Mouse (Mus musculus) E14TG2a.4 (cell line): ENCODE data around the gene Osbpl5.
"Not testable (repeated sequence)": the region's sequence is repeated elsewhere in the genome, so short reads cannot be mapped to it uniquely, and the experiment has no call there.

Experiments used
- H3K27me3 ChIP-seq: 2 replicates; pipeline ENCODE4 v1.6.1; 2014; ENCODE audit warnings: low read length, control low read depth; ENCODE audit not compliant: insufficient read depth
- H3K36me3 ChIP-seq: 2 replicates; pipeline ENCODE4 v1.6.1; 2014; ENCODE audit warnings: low read length, control low read depth; ENCODE audit not compliant: insufficient read depth
- H3K4me1 ChIP-seq: replicated peaks from 2 replicates; pipeline ENCODE4 v1.6.1; 2014; ENCODE audit warnings: low read depth, low read length, control low read depth
- H3K4me3 ChIP-seq: replicated peaks from 2 replicates; pipeline ENCODE4 v1.5.1; 2014; ENCODE audit warnings: mild to moderate bottlenecking, low read length
- H3K9me3 ChIP-seq: 2 replicates; pipeline ENCODE4 v1.6.1; 2014; ENCODE audit warnings: low read length, control low read depth
- CTCF ChIP-seq: conservative IDR thresholded peaks from 2 replicates; pipeline ENCODE4 v1.5.1; 2014; ENCODE audit warnings: low read length
- NANOG ChIP-seq: IDR thresholded peaks from 2 replicates; pipeline ENCODE4 v1.6.1; 2014; ENCODE audit warnings: borderline replicate concordance, low read length, mixed read lengths
- POU5F1 ChIP-seq: IDR thresholded peaks from 2 replicates; pipeline ENCODE4 v1.6.1; 2014; ENCODE audit warnings: low read length, borderline replicate concordance

Gene Osbpl5

DNA sequence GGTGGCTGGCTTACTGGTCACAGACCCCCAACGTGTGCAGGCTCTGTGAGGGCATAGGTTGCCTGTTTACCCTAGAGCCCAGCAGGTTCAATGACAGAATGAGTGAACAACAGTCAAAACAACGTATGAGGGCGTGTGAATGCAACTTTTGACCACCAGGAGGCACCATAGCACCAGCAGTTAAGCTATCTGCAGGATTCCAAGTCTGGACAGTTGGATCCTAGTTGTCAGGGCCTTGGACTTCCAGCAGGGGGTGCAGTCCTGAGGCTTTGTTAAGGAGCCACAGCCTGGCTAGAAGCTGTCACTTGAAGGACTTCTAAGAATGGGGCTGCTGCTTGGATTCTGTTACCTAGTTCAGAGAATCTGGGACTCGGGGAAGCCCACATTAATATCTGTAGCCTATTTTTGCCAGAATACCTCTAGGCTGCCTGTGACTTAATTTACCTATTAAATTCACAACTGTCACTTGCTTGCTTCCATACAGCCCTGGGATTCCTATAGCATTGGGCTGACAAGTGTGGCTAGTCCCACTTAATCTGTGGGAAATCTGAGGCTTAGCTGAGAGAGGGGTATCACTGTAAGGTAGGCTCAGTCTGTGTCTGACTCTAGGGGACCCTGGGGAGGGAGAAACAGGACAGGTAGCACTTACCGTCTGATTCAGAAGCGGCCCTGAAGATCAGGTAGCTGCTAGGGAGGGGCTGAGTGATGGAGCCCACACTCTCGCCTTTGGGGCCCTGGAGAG lies 49.9 kb downstream of the Osbpl5 start:
- Histone ChIP-seq H3K4me1 (peaks cover under 1% of the 10 kb centered on the region; the same call in 1 of the 2 replicates), H3K4me3 (no peak overlapping the region), H3K36me3 (no peaks in the 10 kb centered on the region), H3K9me3 (no peaks in the 10 kb centered on the region), H3K27me3 (peaks cover 46% of the 10 kb centered on the region)
- no peak for TF ChIP-seq POU5F1
- TF ChIP-seq CTCF: peak; percentile 99
- TF ChIP-seq NANOG: no peak

DNA sequence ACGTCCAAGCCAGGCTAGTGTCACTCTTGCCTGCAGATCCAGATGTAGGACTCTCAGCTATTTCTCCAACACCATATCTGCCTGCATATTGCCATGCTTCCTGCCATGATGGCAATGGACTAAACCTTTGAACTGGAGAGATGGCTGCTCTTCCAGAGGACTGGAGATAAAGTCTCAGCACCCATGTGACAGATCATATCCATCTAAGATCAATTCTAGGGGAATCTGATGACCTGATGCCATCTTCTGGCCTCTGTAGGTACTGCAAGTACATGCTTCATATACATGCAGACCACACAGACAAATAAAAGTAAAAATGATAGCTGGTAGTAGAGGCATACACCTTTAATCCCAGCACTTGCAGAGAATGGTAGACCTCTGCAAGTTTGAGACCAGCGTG lies 60.6 kb downstream of the Osbpl5 start:
- no peak overlapping the region for H3K4me3 ChIP-seq
- 0 out of 2 replicates have a peak, but pooled peaks cover 2% of the 10 kb centered on the region for H3K4me1 ChIP-seq
- peaks cover 43% of the 10 kb centered on the region for H3K27me3 ChIP-seq
- no peaks in the 10 kb centered on the region for H3K9me3 ChIP-seq
- H3K36me3 ChIP-seq: no peaks in the 10 kb centered on the region
- TF ChIP-seq CTCF (peak; percentile 60), POU5F1 (no peak)

DNA sequence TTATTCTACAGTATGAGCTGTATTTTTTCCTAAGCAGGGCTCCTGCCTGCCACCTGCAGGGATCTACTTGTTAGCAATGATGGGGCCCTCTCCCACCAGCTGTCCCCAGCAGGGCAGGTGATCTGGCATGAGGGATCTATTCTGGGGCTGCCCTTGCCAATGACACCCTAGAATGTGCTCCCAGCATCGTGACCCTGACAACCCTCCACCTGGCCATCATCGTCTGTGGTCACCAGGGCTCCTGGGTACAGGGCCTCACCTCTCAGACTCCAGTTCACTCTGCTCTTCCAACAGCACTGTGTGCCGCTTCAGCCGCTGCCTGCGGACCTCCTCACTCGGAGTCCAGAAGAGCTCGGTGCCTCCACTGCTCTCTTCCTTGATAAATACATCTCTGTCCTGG lies 62.2 kb downstream of the Osbpl5 start:
- TF ChIP-seq POU5F1 (no peak), CTCF (no peak)
- Histone ChIP-seq H3K27me3 (peaks cover 50% of the 10 kb centered on the region), H3K9me3 (no peaks in the 10 kb centered on the region), H3K4me3 (no peak overlapping the region), H3K36me3 (no peaks in the 10 kb centered on the region), H3K4me1 (0 out of 2 replicates have a peak, but pooled peaks cover 2% of the 10 kb centered on the region)

DNA sequence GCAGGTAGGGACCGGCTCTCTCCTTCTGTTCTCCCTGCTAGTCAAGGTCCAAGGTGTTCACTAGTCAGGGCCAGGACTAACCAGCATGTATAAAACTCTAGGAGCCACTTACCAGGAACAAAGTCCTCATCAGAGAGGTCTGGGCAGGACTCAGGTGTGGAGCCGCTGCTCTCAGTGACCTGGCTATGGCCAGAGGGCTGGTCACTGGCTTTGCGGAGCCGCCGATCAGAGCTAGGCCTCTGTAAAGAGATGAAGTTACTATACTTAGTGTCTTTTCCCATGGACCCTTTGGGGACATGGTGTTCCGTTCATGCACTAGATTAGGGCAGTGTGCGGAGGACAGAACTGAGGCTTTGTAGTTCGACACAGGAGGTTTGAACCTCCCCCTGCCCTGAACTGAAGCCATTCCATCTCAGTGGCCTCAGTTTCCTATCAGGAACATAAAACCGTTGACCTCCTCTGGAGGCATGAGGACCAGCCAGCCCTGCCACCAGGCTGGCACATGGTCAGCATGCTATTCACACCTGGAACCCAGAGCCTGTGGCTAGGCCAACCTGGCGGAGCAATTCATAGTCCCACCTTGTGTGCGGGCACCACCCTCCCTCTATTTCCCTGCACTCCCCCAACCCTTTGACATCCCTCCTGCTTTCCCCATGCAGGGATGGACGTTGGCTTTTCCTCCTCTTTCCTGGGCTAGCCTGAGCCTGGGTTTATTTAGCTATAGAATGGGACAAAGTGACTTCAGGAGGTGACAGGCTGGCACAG lies 63.9 kb downstream of the Osbpl5 start:
- H3K27me3 ChIP-seq: peaks cover 59% of the 10 kb centered on the region
- H3K4me1 ChIP-seq: 0 out of 2 replicates have a peak, but pooled peaks cover 2% of the 10 kb centered on the region
- H3K4me3 ChIP-seq: no peak overlapping the region
- H3K36me3 ChIP-seq: no peaks in the 10 kb centered on the region
- no peak for TF ChIP-seq CTCF
- no peak for TF ChIP-seq POU5F1
- no peak for TF ChIP-seq NANOG
- H3K9me3 ChIP-seq: no peaks in the 10 kb centered on the region

DNA sequence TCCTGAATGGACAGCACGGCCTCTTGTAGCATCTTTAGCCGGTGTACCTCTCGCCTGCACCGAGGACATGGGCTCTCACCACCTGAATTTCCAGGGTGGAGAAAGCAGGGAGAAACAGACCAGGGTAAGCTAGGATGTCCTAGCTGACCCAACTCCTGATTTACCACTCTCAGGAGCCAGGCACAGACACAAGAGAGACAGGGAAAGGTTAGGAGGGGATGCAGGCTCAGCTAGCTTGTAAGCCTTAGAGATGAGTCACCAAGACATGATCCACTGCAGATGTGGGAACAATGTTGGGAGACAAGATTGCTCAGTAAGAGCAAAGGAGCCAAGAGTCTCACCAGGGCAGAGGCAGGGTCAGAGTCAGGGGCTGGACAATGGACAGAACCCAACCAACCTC lies 64.9 kb downstream of the Osbpl5 start:
- Histone ChIP-seq H3K36me3 (no peaks in the 10 kb centered on the region), H3K4me1 (0 out of 2 replicates have a peak, but pooled peaks cover 2% of the 10 kb centered on the region), H3K27me3 (peaks cover 65% of the 10 kb centered on the region), H3K9me3 (no peaks in the 10 kb centered on the region), H3K4me3 (no peak overlapping the region)
- no peak for TF ChIP-seq CTCF
- TF ChIP-seq NANOG: no peak
- TF ChIP-seq POU5F1: no peak

DNA sequence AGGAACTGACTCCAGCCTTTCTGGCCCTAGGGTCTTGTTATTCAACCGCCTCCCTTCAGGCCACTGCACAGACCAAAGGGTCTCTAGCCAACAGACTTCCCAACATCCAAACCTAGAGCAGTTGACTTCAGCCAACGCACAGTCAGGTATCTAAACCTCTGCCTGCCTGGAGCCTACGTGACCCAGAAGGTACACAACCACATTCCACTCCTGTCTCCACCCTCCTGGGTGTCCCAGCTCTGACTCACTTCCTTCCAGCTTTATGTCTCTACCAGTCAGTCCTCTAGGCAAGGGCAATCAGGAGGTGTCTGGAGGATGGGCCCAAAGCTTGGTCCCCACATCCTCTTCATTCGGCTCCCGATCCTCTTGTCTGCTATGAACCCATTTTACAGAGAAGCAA lies 65.6 kb downstream of the Osbpl5 start:
- Histone ChIP-seq H3K4me1 (0 out of 2 replicates have a peak, but pooled peaks cover 2% of the 10 kb centered on the region), H3K9me3 (no peaks in the 10 kb centered on the region), H3K4me3 (no peak overlapping the region), H3K36me3 (no peaks in the 10 kb centered on the region), H3K27me3 (peaks cover 65% of the 10 kb centered on the region)
- no peak for TF ChIP-seq POU5F1
- TF ChIP-seq NANOG: no peak
- TF ChIP-seq CTCF: no peak

DNA sequence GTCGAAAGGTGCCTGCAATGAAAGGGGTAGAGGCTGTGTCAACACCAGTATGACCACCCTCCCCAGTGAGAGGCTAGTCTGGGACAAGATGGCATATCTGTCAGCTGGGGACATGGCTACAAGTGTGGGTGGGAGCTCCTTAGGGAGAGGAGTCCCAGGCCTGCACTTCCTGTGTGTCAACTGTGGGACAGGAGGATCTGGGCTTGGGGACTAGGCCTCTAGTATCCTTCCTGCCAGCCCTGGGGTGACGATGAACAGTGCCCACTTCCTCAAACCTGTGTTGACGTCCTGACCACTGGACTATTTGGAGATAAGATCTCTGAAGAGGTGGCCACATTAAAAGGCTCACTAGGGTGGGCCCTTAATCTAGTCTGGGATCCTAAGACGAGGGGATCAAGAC lies 66.8 kb downstream of the Osbpl5 start:
- Histone ChIP-seq H3K4me3 (no peak overlapping the region), H3K36me3 (no peaks in the 10 kb centered on the region)
- TF ChIP-seq POU5F1 (no peak), NANOG (no peak)

DNA sequence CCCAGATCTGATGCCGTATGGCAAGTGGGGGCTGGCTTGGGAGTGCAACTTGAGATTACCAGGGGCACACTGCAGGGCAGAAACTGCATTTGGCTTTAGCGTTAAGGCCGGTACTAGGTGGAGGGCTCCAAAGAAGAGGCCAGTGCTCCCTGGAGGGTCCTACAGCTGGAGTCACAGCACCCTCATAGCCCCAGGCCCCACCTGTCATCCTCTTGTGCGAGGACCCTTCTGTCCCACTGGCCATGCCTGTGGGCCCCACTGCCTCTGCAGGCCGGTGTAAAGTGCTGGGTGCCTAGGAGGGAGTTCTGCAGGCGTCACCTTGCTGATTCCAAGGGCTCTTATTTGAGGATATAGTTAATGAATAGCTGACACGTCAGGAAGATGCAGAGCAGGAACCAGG lies 67.3 kb downstream of the Osbpl5 start:
- peaks cover 5% of the 10 kb centered on the region; the same call in 1 of the 2 replicates for H3K4me1 ChIP-seq
- H3K9me3 ChIP-seq: no peaks in the 10 kb centered on the region
- TF ChIP-seq NANOG: no peak
- no peak for TF ChIP-seq CTCF
- TF ChIP-seq POU5F1: no peak
- H3K27me3 ChIP-seq: peaks cover 65% of the 10 kb centered on the region
- no peaks in the 10 kb centered on the region for H3K36me3 ChIP-seq
- H3K4me3 ChIP-seq: no peak overlapping the region

More for the DNA sequence above, 66.8 kb downstream of the Osbpl5 start:
- Histone ChIP-seq H3K9me3 (no peaks in the 10 kb centered on the region), H3K4me1 (peaks cover 5% of the 10 kb centered on the region; the same call in 1 of the 2 replicates), H3K27me3 (peaks cover 69% of the 10 kb centered on the region)

DNA sequence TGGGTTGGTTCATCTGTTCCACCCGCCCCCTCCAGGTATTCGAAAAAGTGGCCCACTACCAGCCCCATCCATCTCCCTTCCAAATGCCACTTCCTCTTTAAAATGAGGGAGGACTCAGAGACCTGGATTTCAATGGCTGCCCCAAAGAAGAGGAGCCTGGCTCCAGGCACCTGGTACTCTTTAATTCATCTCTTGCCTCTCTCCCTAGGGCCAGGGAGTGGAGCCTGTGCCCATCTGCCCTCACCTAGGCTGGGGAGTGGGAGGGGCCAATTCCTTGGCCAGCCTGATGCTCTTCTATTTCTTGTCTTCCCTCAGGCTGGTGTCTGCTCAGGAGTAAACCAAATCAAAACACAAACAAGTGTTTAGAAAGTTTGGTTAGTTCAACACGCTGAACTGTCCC lies 70.1 kb downstream of the Osbpl5 start:
- H3K4me1 ChIP-seq, H3K4me3 ChIP-seq, H3K9me3 ChIP-seq, H3K36me3 ChIP-seq: not testable (repeated sequence)
- H3K27me3 ChIP-seq: peaks cover 48% of the 10 kb centered on the region

DNA sequence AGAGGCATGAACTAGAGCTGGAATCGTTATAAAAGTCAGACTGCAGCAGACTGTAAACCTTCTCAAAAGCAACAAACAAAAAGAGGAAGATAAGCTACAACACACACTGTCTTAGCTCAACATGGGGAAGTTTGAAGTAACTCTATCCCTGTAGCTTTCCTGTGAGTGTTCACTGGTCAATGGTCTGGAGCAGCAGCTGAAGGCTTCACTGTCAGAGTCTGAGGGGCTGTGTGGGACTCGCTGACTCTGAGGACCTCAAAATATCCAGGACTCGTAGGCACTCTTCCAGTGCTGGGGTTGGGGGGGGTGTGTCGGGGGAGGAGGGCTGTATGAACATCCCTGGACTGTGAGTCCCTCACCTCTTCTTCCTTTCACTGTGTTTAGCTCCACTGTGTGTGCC lies 70.6 kb downstream of the Osbpl5 start:
- not testable (repeated sequence) for H3K4me1 ChIP-seq, H3K4me3 ChIP-seq, H3K9me3 ChIP-seq, H3K36me3 ChIP-seq
- peaks cover 49% of the 10 kb centered on the region for H3K27me3 ChIP-seq
